In genomic region chr6:94699173-94699987, GRCm38 (mm10) we compare ENCODE assay signal across 8 mouse cellular contexts. TPM values are rescaled to one million over a fixed set of nuclear protein-coding genes. Genes with fewer than 3 reads are reported as not detected.
DNase-seq lines count a peak whose midpoint lies in the region; ATAC-seq and TF ChIP-seq lines count a peak whose summit lies in the region.

No protein-coding gene starts in this region.

- intact Hi-C loops in gastrocnemius, adult 2 months (cut with DNase I) = loop anchor here (1.0 kb wide), 1 partner anchor 41 kb away; no protein-coding TSS in a partner anchor

- TF ChIP-seq CTCF in gastrocnemius, adult 2 months (IDR thresholded peaks at IDR 0.05) = no peak
- TF ChIP-seq CTCF in olfactory bulb, adult 2 months (IDR thresholded peaks at IDR 0.05; ENCODE audit: insufficient read depth, low read depth, low read length) = no peak

- H3K27me3 ChIP-seq in lung, embryonic 15.5 days = peaks cover 10% of the 10 kb centered on the region; the same call in 1 of the 2 replicates
- no peaks in the 10 kb centered on the region for H3K27me3 ChIP-seq in intestine, embryonic 14.5 days (replicated peaks; ENCODE audit: control insufficient read depth, insufficient read depth, low read length)
- peaks cover 82% of the 10 kb centered on the region for H3K27me3 ChIP-seq in liver, embryonic 13.5 days

- DNase-seq in lung, postnatal 25 days (ENCODE audit: low spot score) = no peak
- DNase-seq in cerebellum, adult 18-20 months = peak; percentile 53 to 76
- DNase-seq in gastrocnemius, adult 2 months = peak; percentile 80
- peak; percentile 77 for DNase-seq in intestine, embryonic 14.5 days (ENCODE audit: low spot score)
- DNase-seq in liver, embryonic 13.5 days = peak; percentile 17
- no peak for DNase-seq in layer of hippocampus, adult 9-11 months

- no peak for TF ChIP-seq POLR2A in olfactory bulb, adult 2 months (IDR thresholded peaks at IDR 0.05; ENCODE audit: insufficient read depth, low read depth, low read length)

- peak overlapping the region; percentile 90 for H3K4me3 ChIP-seq in lung, embryonic 15.5 days
- peak overlapping the region; percentile 98 for H3K4me3 ChIP-seq in gastrocnemius, adult 2 months
- H3K4me3 ChIP-seq in intestine, embryonic 14.5 days (ENCODE audit: low read depth, low read length) = peak overlapping the region; percentile 97
- H3K4me3 ChIP-seq in liver, embryonic 13.5 days (replicated peaks) = peak overlapping the region; percentile 72
- peak overlapping the region; percentile 62 for H3K4me3 ChIP-seq in olfactory bulb, adult 2 months (ENCODE audit: insufficient read depth, low read depth, low read length)

- H3K9ac ChIP-seq in lung, embryonic 15.5 days = peak overlapping the region; percentile 73
- peak overlapping the region; percentile 96 for H3K9ac ChIP-seq in intestine, embryonic 14.5 days (ENCODE audit: low read length)
- H3K9ac ChIP-seq in liver, embryonic 13.5 days = peak overlapping the region; percentile 76

- peaks cover 37% of the 10 kb centered on the region for H3K4me1 ChIP-seq in lung, embryonic 15.5 days
- peaks cover 40% of the 10 kb centered on the region for H3K4me1 ChIP-seq in intestine, embryonic 14.5 days (replicated peaks; ENCODE audit: control insufficient read depth, insufficient read depth, low read length)
- peaks cover 63% of the 10 kb centered on the region for H3K4me1 ChIP-seq in liver, embryonic 13.5 days (replicated peaks)
- H3K4me1 ChIP-seq in olfactory bulb, adult 2 months (ENCODE audit: control insufficient read depth, insufficient read depth, low read length) = 0 out of 2 replicates have a peak, but pooled peaks cover 2% of the 10 kb centered on the region

- no peaks in the 10 kb centered on the region for H3K36me3 ChIP-seq in lung, embryonic 15.5 days
- H3K36me3 ChIP-seq in intestine, embryonic 14.5 days (ENCODE audit: control insufficient read depth, insufficient read depth, low read length) = no peaks in the 10 kb centered on the region
- H3K36me3 ChIP-seq in liver, embryonic 13.5 days = no peaks in the 10 kb centered on the region

- peak overlapping the region; percentile 92 for H3K4me2 ChIP-seq in lung, embryonic 15.5 days
- H3K4me2 ChIP-seq in intestine, embryonic 14.5 days (ENCODE audit: low read length) = peak overlapping the region; percentile 70
- peak overlapping the region; percentile 90 for H3K4me2 ChIP-seq in liver, embryonic 13.5 days

- ATAC-seq in lung, embryonic 15.5 days (ENCODE audit: borderline replicate concordance, extremely low read depth, low FRiP score, low TSS enrichment) = peak; percentile 44
- ATAC-seq in intestine, embryonic 14.5 days (replicated peaks; ENCODE audit: low FRiP score, low TSS enrichment, low read depth) = peak; percentile 41
- peak; percentile 25 for ATAC-seq in liver, embryonic 13.5 days (ENCODE audit: low read depth)

- no peaks in the 10 kb centered on the region for H3K9me3 ChIP-seq in lung, embryonic 15.5 days
- no peaks in the 10 kb centered on the region for H3K9me3 ChIP-seq in intestine, embryonic 14.5 days (ENCODE audit: control insufficient read depth, low read length)
- no peaks in the 10 kb centered on the region for H3K9me3 ChIP-seq in liver, embryonic 13.5 days (replicated peaks)

- peak overlapping the region; percentile 82 for H3K27ac ChIP-seq in lung, embryonic 15.5 days
- H3K27ac ChIP-seq in gastrocnemius, adult 2 months = peak overlapping the region; percentile 98
- H3K27ac ChIP-seq in intestine, embryonic 14.5 days (ENCODE audit: low read depth) = peak overlapping the region; percentile 89
- H3K27ac ChIP-seq in liver, embryonic 13.5 days = peak overlapping the region; percentile 58; the same call in 1 of the 2 replicates
- H3K27ac ChIP-seq in olfactory bulb, adult 2 months (ENCODE audit: insufficient read depth, low read depth, low read length) = no peak overlapping the region

- WGBS in lung, embryonic 15.5 days = under 1% methylated on average over 62 of the region's 95 CpGs
- under 1% methylated on average over 72 of the region's 95 CpGs for WGBS in intestine, embryonic 14.5 days
- WGBS in liver, embryonic 13.5 days (ENCODE audit: insufficient replicate concordance) = under 1% methylated on average over 92 of the region's 95 CpGs
- under 1% methylated on average over 95 of the region's 95 CpGs for WGBS in olfactory bulb, adult 2 months

RNA-seq across cellular contexts. Expression of gene Lrig1, which starts 0.6 kb away (rescaled TPM):
- 9.0 and 11.3 TPM in 2 replicates for polyA plus RNA-seq in lung, embryonic 15.5 days (2015; fragmentation: Nextera tagmentation; extraction: Ambion mirVana)
- 10 to 100 TPM; 38.9 to 57.9 TPM for total RNA-seq in gastrocnemius, adult 2 months (2021)
- polyA plus RNA-seq in intestine, embryonic 14.5 days (2014; fragmentation: Nextera tagmentation; extraction: Ambion mirVana) = 32.8 and 35.2 TPM in 2 replicates
- 1.5 and 1.6 TPM in 2 replicates for polyA plus RNA-seq in liver, embryonic 13.5 days (2015; fragmentation: Nextera tagmentation; extraction: Ambion mirVana)
- polyA plus RNA-seq in olfactory bulb, adult 2 months (2012; ENCODE audit: insufficient read depth, insufficient read length, low replicate concordance, missing spikeins) = not detected in 2 replicates

Comparison
In these comparisons a context has a peak if more than half of its experiments do, and no peak if none do; other contexts are left out.
1. DNase-seq: peak in cerebellum, adult 18-20 months (2 of 2), gastrocnemius, adult 2 months (single experiment), intestine, embryonic 14.5 days (single experiment) and liver, embryonic 13.5 days (single experiment); none in lung, postnatal 25 days (single experiment) and layer of hippocampus, adult 9-11 months (single experiment).
2. Peak in every context shown above with its lines, with median percentiles within 50 percentile points of each other: ATAC-seq, H3K4me2 ChIP-seq, H3K4me3 ChIP-seq and H3K9ac ChIP-seq.